Mouse (Mus musculus) stomach, postnatal 0 days (tissue): ENCODE measurements around the gene Morn1.

Experiments used
- CTCF ChIP-seq: IDR thresholded peaks from 2 replicates; pipeline ENCODE4 v1.5.1; 2016; ENCODE audit warnings: antibody characterized with exemption, low read depth, mild to moderate bottlenecking, moderate library complexity
- EP300 ChIP-seq: optimal IDR thresholded peaks from 2 replicates; pipeline ENCODE3; 2016; ENCODE audit warnings: antibody characterized with exemption

DNA sequence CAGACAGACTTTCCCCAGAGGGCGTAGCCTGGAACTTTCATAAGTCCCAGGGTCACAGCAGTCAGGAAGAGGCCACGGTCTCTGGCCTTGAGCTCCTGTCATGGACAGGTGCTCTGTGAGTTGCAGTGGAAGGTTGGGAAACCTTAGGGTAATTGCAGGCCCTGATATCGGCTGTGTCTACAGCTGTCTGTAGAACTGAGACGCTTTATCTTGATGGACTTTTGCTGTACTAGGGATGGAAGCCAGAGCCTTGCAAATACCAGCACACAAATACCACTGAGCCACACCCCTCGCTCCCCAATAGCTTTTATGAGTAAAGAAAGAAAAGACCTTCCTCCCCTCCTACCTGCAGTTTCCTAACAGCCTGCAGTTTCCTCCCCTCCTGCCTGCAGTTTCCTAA is 34.2 kb downstream of the Morn1 start:
- TF ChIP-seq EP300 (peak; percentile 42), CTCF (no peak)
